Mouse (Mus musculus) T-cell, adult 66 days (primary cell): Measurements from ENCODE around the gene Mgat4c. TPM values are rescaled to one million over a fixed set of nuclear protein-coding genes. Genes with fewer than 3 reads are reported as not detected.

Source experiments
- total RNA-seq, 2 experiments: library from RNA; stranded (reverse); gene quantifications; 3 replicates in 1 of 2; 4 replicates in 1 of 2; pipeline ENCODE4 v1.2.4; 2023

Mgat4c gene
- total RNA-seq = not detected

DNA sequence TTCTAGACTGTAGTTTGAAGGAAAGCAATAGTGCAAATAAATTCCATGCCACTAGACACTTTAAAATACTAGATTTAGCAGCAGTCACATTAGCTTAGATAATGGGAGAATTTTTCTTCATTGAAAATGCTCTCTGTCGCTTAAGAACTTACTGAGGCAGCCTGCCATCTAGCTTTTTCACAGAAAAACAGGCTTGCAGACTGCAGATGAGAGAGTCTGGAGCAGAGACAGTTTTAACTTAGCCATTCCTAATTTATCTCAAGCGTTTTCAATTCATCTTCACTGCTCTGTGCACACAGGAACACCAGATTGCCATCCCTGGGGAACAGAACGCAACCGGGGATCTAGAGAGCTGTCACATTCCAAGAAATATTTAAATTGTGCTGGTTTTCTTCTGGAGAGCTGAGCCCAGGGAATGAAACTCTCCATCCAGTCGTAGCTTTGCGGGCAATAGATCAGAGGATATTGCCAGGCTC is at the start of gene Mgat4c:
Gene Mgat4c (plus strand): TSS at position 51 of the 476 bp plus-strand sequence.

